Mouse (Mus musculus) gastrocnemius, postnatal 14 days (tissue): Measurements from ENCODE around the gene Naa16. TPM values are rescaled to one million over a fixed set of nuclear protein-coding genes. Genes with fewer than 3 reads are reported as not detected.
"Not testable (repeated sequence)": the region's sequence is repeated elsewhere in the genome, so short reads cannot be mapped to it uniquely, and the experiment has no call there.

Experiments
- DNase-seq: peaks from one replicate; pipeline ENCODE4 v3.0.0; 2021; ENCODE audit warnings: mixed read lengths
- intact Hi-C: fragments of 180-260 bp; cut with DNase I; formaldehyde crosslinking; loops from one replicate; pipeline ENCODE4 v1.15.1; 2025; ENCODE audit warnings: low total_unique reads
- long read RNA-seq, 2 experiments: library from polyadenylated mRNA; stranded (forward); transcript quantifications; one replicate each; pipeline ENCODE4 v2.0.0; 2021
- total RNA-seq, 2 experiments: library from RNA; stranded (reverse); gene quantifications; 2 replicates each; pipeline ENCODE4 v1.2.3; 2021

The Naa16 gene
- 10 to 100 TPM; 14.8 TPM for total RNA-seq
- long read RNA-seq, experiment 1, full-length matches to known transcripts: 4 of 8 reads
- long read RNA-seq, experiment 1, partial matches to known transcripts: 0 of 8 reads
- long read RNA-seq, experiment 1, other reads (novel, unspliced or antisense): 4 of 8 reads
- long read RNA-seq, experiment 2, full-length matches to known transcripts: 3 of 10 reads
- long read RNA-seq, experiment 2, partial matches to known transcripts: 0 of 10 reads
- long read RNA-seq, experiment 2, other reads (novel, unspliced or antisense): 7 of 10 reads

DNA sequence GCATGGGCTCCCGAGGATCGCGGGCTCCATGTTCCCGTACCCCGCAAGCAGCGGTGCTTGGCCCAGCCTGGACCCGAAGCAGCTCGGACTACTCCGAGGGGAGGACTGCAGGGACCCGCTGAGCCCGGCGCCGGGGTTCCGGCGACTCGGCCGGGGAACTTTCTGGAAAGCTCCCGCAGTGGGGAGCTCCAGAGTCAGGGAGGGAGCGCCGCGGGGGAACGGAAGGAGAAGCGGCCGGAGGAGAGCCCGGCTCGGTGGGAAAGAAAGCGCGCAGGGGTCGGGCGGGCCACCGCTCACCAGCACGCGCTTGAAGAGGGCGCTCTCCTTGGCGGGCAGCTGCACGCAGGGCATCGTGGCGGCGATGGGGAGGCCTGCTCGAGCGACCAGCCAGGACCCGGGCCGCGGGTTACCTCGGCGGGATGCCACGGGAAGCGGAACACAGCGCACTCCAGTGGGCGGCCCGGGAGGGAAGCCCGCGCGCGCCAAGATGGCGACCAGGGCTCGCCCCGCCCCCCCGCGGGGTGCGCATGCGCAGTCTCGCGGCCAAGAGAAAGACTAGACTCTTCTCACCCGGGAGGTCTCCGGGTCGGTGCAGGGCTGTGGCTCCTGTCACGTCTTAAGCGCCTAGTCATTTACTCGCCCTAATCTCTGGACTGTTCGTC lies at the start of gene Naa16:
Naa16 (minus strand) TSS at position 514 of the 662 bp plus-strand sequence.
- intact Hi-C loops: no loop called here
- peak; percentile 97 for DNase-seq

DNA sequence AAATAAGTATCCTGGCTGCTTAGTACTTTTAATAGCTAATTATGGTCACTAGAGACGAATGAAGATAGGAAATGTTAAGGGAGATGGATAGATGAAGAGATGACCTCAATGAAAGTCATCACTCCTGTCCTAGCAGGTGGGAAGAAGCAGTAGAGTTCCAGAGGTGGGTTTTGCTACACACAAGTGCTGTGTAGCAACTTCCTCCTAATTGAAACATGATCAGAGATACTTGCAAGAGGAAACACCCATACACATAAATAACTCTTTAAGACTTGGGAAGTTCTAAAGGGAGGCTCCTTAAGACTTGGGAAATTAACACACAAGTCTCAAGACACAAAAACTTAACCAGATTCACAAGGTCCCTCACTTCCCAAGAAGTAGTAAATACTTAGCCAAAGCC lies 43.5 kb upstream of the Naa16 start:
- intact Hi-C loops: no loop called here
- DNase-seq: no peak

DNA sequence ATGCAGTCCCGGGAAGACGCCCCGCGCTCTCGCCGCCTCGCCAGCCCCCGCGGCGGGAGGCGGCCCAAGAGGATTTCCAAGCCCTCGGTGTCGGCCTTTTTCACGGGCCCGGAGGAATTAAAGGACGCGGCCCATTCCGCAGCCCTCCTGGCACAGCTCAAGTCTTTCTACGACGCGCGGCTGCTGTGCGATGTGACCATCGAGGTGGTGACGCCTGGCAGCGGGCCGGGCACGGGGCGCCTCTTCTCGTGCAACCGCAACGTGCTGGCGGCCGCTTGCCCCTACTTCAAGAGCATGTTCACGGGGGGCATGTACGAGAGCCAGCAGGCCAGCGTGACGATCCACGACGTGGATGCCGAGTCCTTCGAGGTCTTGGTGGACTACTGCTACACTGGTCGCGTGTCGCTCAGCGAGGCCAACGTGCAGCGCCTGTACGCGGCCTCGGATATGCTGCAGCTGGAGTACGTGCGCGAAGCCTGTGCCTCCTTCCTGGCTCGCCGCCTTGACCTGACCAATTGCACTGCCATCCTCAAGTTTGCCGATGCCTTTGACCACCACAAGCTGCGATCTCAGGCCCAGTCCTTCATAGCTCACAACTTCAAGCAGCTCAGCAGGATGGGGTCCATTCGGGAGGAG lies 36.3 kb upstream of the Naa16 start:
- intact Hi-C loops, DNase-seq: not testable (repeated sequence)

DNA sequence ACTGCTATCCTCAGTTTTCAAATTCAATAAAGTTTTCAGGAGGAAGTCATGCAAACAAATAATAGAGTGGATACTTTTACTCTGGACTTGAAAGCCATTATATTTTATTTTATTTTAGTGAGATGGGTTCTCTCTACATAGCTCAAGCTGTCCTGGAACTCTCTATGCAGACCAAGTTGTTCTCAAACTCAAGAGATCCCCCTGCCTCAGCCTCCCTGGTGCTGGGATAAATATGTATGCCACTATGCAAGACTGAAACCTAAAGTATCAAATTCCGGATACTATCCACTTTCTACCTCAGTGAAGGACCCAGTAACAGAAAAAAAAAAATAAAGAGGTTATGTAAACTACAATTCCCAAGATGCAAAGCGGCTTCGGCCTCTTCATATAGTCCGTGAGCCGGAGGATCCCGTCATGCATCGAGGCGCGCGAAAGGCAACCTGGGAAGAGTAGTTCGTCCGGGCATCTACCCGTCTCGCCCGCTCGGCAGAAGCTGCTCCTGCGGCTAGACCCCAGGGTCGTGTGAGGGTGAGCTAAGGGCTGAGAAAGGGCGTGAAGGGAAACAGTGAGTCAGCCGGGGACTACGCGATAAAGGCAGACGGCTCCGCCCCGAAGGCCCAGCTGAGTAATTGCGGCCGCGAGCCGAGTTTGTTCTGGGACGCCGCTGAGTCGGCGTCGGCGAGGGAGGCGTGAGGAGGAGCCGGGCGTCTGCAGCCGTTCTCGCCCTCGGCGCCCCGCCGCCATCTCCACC lies 35.6 kb upstream of the Naa16 start, which contains the start of gene Kbtbd7:
Kbtbd7 (plus strand) TSS at position 533 of the 751 bp plus-strand sequence.
- intact Hi-C loops: no loop called here
- DNase-seq: peak; percentile 94

DNA sequence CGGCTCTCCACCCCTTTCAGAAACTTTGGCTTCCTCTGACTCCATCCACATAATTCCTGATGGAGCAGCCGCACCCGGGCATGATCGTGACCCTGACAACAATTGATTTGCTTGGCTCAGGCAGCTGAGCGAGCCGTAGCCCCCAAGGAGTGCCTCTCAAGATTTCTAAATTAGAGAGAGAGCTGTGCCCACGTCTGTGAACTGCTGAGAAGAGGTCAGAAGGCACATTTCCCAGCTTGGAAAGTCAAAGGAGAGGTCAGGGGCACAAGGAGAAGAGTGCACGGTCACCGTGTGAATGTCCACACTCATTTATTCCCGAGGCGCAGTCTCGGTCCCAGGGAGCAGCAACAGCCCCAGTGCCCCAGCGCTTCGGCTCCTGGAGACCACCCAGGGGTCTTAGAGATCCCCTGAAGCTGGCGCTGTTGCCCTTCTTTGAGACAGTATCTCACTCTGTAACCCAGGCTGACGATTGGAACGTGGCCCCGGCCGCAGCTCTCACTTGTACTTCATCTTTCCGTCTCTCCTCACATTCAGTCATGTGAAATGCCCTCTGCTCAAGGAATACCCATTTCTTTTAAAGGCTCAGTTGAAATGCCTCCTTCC lies 29.6 kb upstream of the Naa16 start:
- no peak for DNase-seq
- intact Hi-C loops: no loop called here

DNA sequence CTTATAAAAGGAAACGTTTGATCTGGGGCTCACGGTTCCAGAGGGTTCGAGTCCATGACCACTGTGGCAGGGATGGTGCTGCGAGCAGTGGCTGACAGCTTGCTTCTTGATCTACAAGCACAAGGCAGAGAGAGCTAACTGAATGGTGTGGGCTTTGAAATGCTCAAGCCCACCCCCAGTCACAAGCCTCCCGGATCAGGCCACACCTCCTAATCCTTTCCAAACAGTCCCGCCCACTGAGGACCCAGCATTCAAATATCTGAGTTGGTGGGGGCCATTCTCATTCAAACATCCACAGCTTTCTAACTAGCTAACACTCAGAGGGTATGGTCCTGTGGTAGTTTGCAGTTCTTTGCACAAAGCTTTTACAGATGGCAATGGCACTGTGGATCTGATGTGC lies 22.5 kb upstream of the Naa16 start:
- intact Hi-C loops: loop anchor here (10.0 kb wide), 1 partner anchor 52 kb away; no protein-coding TSS in a partner anchor
- DNase-seq: no peak

DNA sequence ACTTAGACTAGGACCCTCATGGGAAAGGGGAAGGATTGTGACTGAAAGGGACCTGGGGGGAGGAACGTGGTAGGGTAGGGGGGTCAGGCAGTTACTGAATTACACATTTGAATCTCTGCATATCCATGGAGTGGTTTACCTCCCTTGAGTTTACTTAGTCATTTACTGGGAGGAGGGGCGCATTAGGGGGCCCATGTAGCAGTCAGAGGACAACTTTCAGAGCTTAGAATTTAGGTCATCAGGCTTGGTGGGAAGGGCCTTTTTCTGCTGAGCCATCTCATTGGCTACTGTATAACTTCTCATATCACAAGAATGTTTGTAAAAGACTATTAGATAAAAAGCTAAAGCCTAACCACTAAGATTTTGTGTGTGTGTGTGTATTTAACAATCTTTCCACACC lies 20.1 kb upstream of the Naa16 start:
- intact Hi-C loops: loop anchor here (10.0 kb wide), 1 partner anchor 54 kb away; no protein-coding TSS in a partner anchor
- no peak for DNase-seq

DNA sequence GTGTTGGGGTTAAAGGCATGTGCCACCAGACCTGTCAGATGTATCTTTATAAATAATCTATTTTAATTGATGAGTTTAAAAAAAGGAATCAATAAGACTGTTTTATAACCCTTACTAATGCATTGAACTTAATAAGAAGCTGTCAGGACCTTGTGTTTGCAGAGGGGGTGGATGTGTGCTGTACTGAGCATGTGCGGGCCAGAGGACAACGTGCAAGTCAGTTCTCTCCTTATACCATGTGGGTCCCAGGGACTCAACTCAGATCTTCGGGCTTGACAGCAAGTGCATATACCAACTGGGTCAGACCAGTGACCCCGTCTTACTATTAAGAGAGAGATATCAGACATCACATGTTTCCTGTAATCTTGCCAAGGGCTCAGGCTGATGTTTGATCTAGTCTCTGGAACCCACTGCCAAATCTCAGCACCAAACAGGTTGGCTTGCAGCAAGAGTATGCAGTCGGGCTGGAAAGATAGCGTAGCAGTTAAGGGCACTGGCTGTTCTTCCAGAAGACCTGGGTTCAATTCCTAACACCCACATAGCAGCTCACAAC lies 18.8 kb upstream of the Naa16 start:
- intact Hi-C loops: no loop called here
- DNase-seq: no peak

DNA sequence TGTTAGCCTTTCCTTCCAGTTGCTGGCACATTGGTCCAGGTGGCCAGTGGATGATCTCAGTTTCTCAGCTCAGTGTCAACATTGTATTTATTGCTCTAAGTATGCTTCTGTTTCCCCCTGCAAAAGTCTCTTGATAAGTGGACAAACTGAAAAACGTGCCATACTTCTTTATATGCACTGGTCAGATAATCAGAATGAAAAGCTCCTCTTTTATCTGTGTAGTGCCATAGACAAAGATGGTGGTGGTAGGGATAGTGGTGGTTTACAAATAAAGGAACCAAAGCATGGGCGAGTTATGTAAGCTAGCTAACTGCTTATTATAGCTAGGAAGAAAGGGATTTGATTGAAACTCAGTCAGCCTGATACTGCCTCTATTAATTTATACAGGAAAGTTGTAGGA lies 17.1 kb upstream of the Naa16 start:
- no peak for DNase-seq
- intact Hi-C loops: no loop called here

DNA sequence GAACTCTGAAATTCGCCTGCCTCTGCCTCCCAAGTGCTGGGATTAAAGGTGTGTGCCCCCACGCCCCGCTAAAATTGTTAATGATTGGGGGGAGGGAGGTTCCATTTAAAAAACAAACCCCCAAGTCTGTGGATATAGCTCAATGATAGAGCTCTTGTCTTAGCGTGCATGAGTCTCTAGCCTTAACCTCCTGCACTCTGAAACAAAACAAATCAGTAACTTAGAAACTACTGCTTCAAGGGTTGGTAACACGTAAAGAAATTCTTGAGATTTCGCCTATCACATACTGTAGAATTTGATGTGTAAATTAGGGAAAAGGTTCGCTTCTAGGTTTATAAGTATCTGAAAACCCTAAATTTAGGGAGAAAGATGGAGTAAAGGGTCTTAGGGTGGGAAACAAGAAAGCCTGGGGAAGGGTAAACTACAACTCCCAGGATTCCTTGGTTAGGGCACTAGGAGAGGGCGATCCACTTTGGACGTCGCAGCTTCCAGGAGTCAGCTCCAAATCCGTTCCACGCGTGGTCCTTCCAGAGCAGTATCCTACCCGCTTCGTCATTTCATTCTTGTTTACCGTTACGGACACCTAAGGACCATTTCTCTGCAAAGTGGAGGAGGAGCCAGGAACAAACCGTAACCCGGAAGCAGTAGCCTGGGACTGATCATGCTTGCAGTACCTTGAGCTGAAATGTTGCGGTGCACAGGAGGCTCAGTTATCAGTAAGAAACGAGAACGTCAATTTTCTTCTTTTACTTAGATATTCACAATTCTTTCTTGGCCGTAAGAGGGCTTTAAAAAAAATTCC lies 6.9 kb upstream of the Naa16 start, which contains the start of gene Mtrf1:
Mtrf1 (plus strand) TSS at position 452 of the 802 bp plus-strand sequence.
- DNase-seq: peak; percentile 32
- intact Hi-C loops: no loop called here

DNA sequence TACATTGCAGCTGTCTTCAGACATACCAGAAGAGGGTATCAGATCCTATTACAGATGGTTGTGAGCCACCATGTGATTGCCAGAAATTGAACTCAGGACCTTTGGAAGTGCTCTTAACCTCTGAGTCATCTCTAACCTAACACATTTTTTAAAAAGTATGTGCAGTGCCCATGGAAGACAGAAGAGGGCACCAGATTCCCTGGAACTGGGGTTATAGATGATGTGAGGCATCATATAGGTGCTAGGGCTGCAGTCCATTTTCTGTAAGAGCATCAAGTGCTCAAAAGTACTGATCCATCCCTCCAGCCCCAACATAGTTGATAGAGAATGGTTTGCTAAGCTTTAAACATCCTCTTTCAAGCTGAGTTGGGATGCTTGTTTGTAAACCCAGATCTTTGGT lies 4.0 kb upstream of the Naa16 start:
- intact Hi-C loops: no loop called here
- no peak for DNase-seq

DNA sequence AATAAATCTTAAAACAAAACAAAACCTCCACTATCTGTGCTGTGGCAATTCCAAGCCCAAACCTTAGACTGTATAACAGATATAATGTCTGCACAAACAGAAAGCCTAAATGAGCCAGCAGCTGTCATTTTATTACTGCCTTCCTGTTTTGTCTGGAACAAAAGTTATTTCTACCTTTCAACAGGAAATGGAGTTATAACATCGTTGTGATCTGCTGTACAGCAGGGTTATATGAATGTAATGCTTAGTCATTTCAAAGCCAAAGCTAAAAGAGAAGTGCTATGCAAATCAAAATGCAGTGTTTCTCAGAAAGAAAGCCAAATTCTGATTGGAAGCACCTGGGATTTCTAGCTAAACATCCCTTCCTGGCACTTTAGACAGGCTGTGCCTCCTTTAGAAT lies 2.7 kb upstream of the Naa16 start:
- intact Hi-C loops: no loop called here
- DNase-seq: no peak

DNA sequence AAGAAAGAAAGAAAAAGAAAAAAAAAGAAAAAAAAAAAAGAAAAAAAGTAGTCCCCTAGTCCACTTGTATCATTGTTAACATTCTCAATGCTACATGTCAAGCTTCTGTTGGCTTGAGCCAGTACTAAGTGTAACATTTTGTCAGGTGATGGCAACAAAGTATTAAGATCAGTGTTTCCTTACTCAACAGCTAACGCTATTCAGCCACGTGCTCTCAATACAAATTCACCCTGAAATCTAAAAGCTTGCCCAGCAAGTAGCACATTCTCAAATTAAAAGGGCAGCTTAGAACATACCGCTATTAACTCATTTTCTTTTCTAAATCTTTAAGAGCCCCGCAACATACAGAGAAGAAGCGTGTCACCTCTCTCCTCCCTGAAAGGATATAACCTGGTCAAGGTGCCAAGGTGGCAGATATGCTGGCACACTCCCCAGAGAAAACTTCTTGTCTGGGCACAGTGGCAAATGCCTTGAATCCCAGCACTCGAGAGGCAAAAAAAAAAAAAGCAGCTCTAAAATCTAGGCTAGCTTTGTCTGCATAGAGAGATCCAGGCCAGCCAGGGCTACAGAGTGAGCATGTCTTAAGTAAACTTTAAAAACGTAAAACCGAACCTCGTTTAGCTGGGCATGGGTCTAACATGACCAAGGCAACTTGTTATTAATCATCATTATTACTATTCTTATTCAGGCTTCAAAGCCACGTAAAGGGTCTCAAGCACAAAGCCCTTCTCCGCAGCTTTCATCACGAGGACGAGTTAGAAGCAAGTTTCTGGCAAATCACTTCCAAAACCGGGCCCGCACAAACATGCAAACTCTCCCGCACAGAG lies 927 bp downstream of the Naa16 start:
- DNase-seq: peak; percentile 14
- intact Hi-C loops: no loop called here

DNA sequence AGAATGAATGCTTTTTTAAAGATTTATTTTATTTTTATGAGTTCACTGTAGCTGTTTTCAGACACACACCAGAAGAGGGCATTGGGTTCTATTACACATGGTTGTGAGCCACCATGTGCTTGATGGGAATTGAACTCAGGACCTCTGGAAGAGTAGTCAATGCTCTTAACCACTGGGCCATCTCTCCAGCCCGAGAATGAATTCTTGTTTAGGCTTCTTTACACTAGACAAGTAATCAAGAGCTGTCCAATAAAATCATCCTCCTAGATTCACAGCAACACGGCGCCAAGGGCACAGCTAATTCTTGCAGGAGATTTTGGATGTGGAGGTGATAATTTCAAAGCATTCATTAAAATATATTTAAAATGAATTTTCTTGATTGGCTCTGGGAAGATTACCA lies 2.3 kb downstream of the Naa16 start:
- intact Hi-C loops: no loop called here
- DNase-seq: no peak

DNA sequence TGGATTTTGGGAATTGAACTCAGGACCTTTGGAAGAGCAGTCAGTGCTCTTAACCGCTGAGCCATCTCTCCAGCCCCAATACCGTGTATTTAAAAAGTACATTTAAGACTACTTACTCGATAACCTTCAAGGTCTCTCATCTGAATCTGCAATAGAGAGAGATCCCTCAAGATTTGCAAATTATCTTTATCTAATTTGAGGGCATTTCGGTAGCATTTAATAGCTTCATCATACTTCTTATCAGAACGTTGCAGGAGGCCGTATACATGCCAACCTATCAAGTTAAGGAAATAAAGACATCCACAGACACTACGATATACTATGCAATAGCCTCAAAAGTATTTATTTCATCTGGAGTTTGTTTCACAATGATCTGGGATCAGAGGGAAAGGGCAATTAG lies 7.5 kb downstream of the Naa16 start:
- no peak for DNase-seq
- intact Hi-C loops: no loop called here

DNA sequence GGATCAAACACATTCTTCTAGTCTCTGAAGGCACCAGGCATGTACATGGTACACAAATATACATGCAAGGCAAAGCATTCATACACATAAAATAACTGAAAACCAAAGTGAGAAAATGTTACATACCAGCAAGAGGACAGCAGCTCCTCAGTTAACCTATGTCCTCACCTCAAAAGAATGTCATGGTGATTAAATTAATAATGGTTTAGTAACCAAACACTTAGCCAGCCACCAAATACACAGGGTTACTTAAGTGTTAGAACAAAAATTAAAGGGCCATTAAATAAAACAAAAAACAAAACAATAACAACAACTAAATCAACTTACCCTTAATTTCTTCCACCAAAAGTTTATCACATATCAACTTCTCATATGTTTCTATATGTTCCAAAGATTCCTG lies 13.5 kb downstream of the Naa16 start:
- no peak for DNase-seq
- intact Hi-C loops: no loop called here

DNA sequence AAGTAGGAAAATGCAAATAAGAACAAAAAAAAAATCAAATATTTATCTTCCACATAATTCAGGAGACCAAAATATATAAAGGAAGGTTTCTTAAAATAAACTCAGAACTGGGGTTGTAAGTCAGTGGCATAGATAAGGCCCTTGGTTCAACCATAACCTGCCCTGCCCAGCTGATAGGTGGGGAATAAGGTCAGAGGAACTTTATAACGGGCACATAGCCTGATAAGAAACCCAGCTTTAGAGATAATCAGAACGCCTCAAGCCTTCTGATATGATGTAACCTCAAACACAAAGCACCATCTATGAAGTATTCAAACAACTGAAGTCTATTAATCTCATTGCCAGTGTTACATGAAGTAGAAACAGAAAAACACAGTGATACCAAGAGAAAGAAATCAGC lies 32.5 kb downstream of the Naa16 start:
- no peak for DNase-seq
- intact Hi-C loops: no loop called here

DNA sequence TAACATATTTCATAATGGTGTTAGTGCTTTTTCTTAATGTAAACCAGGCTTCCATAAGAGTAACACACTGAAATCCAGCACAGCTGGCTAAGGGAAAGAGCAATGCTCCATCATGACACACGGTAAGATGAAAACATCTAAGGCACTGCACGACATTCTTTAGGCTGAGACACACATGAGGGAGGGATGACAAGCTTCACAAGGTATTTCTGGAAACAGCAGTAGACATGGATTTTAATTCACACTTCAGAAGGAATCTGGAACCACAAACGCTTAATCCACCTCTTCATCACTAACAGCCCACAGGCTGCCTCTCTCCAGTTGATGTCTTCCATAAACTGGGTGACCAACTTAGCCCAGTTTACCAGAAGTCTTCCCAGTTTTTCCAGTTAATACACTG lies 44.2 kb downstream of the Naa16 start:
- intact Hi-C loops: no loop called here

More for the DNA sequence above, 44.2 kb downstream of the Naa16 start:
- DNase-seq: no peak
